Mouse (Mus musculus) liver, embryonic 16.5 days (tissue): Measurements from ENCODE around the gene Eci2. TPM values are rescaled to one million over a fixed set of nuclear protein-coding genes. Genes with fewer than 3 reads are reported as not detected.
"Not testable (repeated sequence)": the region's sequence is repeated elsewhere in the genome, so short reads cannot be mapped to it uniquely, and the experiment has no call there.

ENCODE experiments used
- ATAC-seq: fragments of 200-750 bp; cut with Nextera tagmentation; 2 replicates; pipeline ENCODE4 v1.8.0; 2017; ENCODE audit warnings: low read depth, mild to moderate bottlenecking, moderate number of reproducible peaks, moderate library complexity
- H3K27ac ChIP-seq: fragments of 300-500 bp; sonication (generic); 2 replicates; pipeline ENCODE4 v1.5.1; 2014; ENCODE audit warnings: mild to moderate bottlenecking, low read length
- H3K27me3 ChIP-seq: fragments of 300-500 bp; sonication (generic); 2 replicates; pipeline ENCODE4 v1.6.1; 2014; ENCODE audit warnings: low read depth, low read length, mixed read lengths; ENCODE audit not compliant: control insufficient read depth, insufficient read depth
- H3K36me3 ChIP-seq: fragments of 300-500 bp; sonication (generic); 2 replicates; pipeline ENCODE4 v1.6.1; 2014; ENCODE audit warnings: mild to moderate bottlenecking; ENCODE audit not compliant: control insufficient read depth, insufficient read depth
- H3K4me1 ChIP-seq: fragments of 300-500 bp; sonication (generic); 2 replicates; pipeline ENCODE4 v1.6.1; 2014; ENCODE audit warnings: low read depth, low read length, mixed read lengths; ENCODE audit not compliant: control insufficient read depth
- H3K4me2 ChIP-seq: fragments of 300-500 bp; sonication (generic); 2 replicates; pipeline ENCODE4 v1.6.1; 2014; ENCODE audit warnings: low read depth, low read length, mixed read lengths
- H3K4me3 ChIP-seq: fragments of 300-500 bp; sonication (generic); 2 replicates; pipeline ENCODE4 v1.5.1; 2014; ENCODE audit warnings: low read depth, mild to moderate bottlenecking, low read length
- H3K9ac ChIP-seq: fragments of 300-500 bp; sonication (generic); 2 replicates; pipeline ENCODE4 v1.6.1; 2014; ENCODE audit warnings: low read depth, low read length
- H3K9me3 ChIP-seq: fragments of 300-500 bp; sonication (generic); replicated peaks from 2 replicates; pipeline ENCODE4 v1.6.1; 2016; ENCODE audit warnings: low read length; ENCODE audit not compliant: control insufficient read depth
- WGBS: fragments of 180-500 bp; shearing (Covaris S2); extraction: QIAGEN DNeasy Blood & Tissue Kit; methylation state at CpG from one replicate; pipeline ENCODE4 v1.1.7; 2014; ENCODE audit not compliant: insufficient replicate concordance; 5-methylcytosine and 5-hydroxymethylcytosine counted together
- polyA plus RNA-seq: library from polyadenylated mRNA; unstranded; fragments of >200 nt; fragmentation: Nextera tagmentation; extraction: Ambion mirVana; gene quantifications from 2 replicates; pipeline ENCODE4 v1.2.1, GENCODE M21; 2015

Gene Eci2
- polyA plus RNA-seq, 1 experiment from 2014 or later: 48.7 TPM

- Histone ChIP-seq H3K36me3 (no peaks in the 10 kb centered on the region), H3K4me2 (no peak overlapping the region), H3K9ac (no peak overlapping the region), H3K4me3 (no peak overlapping the region), H3K9me3 (no peaks in the 10 kb centered on the region), H3K27ac (no peak overlapping the region), H3K4me1 (no peaks in the 10 kb centered on the region; the same call in 1 of the 2 replicates), H3K27me3 (no peaks in the 10 kb centered on the region)
- ATAC-seq: no peak
- 65% methylated on average over 4 of the region's 4 CpGs for WGBS
Observed at GRCm38 (mm10) chr13:34956901-34957300, 70.0 kb downstream of the Eci2 start.

- H3K27me3 ChIP-seq, H3K4me2 ChIP-seq, H3K4me1 ChIP-seq, H3K9me3 ChIP-seq, H3K36me3 ChIP-seq, ATAC-seq, H3K9ac ChIP-seq, H3K27ac ChIP-seq, H3K4me3 ChIP-seq: not testable (repeated sequence)
- WGBS: 30% methylated on average over 2 of the region's 2 CpGs
Observed at GRCm38 (mm10) chr13:34951437-34951836, 75.5 kb downstream of the Eci2 start.

- ATAC-seq: no peak
- H3K4me3 ChIP-seq: no peak overlapping the region
- H3K36me3 ChIP-seq: no peaks in the 10 kb centered on the region
- no peak overlapping the region for H3K27ac ChIP-seq
- no peaks in the 10 kb centered on the region for H3K4me1 ChIP-seq
- H3K9ac ChIP-seq: no peak overlapping the region
- no peak overlapping the region for H3K4me2 ChIP-seq
- H3K9me3 ChIP-seq: no peaks in the 10 kb centered on the region
- H3K27me3 ChIP-seq: no peaks in the 10 kb centered on the region
Observed at GRCm38 (mm10) chr13:34942370-34942769, 84.5 kb downstream of the Eci2 start.

- no peak overlapping the region for H3K4me3 ChIP-seq
- H3K4me1 ChIP-seq: no peaks in the 10 kb centered on the region
- H3K27me3 ChIP-seq: no peaks in the 10 kb centered on the region
- no peaks in the 10 kb centered on the region for H3K36me3 ChIP-seq
- no peak overlapping the region for H3K9ac ChIP-seq
- H3K27ac ChIP-seq: no peak overlapping the region
- ATAC-seq: no peak
- WGBS: 62% methylated on average over 10 of the region's 10 CpGs
- no peaks in the 10 kb centered on the region for H3K9me3 ChIP-seq
- no peak overlapping the region for H3K4me2 ChIP-seq
Observed at GRCm38 (mm10) chr13:34934931-34935644, 91.8 kb downstream of the Eci2 start.

Other genes starting within 250 kb of the Eci2 start
- 29.1 and 34.4 TPM in 2 replicates for gene Prpf4b, start 151.8 kb downstream of the Eci2 start, polyA plus RNA-seq
- gene Fam217a, start 102.8 kb downstream of the Eci2 start, polyA plus RNA-seq: 0.16 and 0.18 TPM in 2 replicates
- not detected in 2 replicates for gene 4933417A18Rik, start 102.7 kb downstream of the Eci2 start, polyA plus RNA-seq
- 0.06 and 0.09 TPM in 2 replicates for gene Eci3, start 63.3 kb downstream of the Eci2 start, polyA plus RNA-seq